Mouse (Mus musculus) heart, postnatal 10 days (tissue): Measurements from ENCODE around the gene Tspan9. TPM values are rescaled to one million over a fixed set of nuclear protein-coding genes. Genes with fewer than 3 reads are reported as not detected.
A peak's percentile ranks its signal among the peaks of the same experiment; 100 is the strongest.

Experiments used
- DNase-seq, 2 experiments: peaks; one replicate each; pipeline ENCODE4 v3.0.0; 2021
- intact Hi-C: fragments of 180-260 bp; cut with DNase I; formaldehyde crosslinking; loops from one replicate; pipeline ENCODE4 v1.15.1; 2025
- total RNA-seq, 2 experiments: library from RNA; stranded (reverse); gene quantifications; 2 replicates each; pipeline ENCODE4 v1.2.3; 2021

Gene Tspan9
- total RNA-seq, 2 experiments from 2014 or later = 184 to 197 TPM

DNA sequence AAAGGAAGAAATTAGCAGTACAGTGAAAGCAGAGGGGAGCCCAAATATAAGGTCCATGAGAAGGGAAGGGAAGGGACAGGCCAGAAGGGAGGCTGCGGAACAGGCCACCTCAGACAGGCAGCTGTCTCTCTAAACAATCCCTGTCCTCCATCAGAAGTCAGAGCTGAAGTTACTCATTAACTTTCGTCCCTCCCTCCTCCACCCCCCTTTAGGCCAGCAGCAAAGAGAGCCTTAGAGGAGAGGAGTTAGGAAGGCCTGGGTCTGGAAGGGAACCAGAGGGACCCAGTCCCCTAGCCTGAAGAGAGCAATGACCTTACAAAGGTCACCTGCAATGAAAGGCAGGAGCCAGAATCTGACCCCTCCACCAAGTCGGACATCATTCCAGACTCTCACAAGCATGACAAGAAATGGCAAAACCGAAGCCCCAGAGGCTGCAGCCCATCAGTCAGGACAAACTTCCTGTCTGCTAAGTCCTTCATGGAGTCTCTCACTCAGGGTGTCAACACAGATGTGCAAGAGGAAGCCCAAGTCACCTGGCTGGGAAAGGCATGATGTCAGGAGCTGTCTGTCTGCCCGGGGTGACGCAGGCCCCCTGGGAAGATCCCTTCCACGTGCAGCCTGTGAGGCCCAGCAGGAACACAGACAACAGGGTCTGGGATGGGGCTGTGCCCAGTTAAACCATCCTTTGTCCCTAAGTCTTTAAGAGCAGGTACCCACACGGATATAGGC is 9.0 kb downstream of the Tspan9 start:
- no peak for DNase-seq
- intact Hi-C loops = no loop called here

DNA sequence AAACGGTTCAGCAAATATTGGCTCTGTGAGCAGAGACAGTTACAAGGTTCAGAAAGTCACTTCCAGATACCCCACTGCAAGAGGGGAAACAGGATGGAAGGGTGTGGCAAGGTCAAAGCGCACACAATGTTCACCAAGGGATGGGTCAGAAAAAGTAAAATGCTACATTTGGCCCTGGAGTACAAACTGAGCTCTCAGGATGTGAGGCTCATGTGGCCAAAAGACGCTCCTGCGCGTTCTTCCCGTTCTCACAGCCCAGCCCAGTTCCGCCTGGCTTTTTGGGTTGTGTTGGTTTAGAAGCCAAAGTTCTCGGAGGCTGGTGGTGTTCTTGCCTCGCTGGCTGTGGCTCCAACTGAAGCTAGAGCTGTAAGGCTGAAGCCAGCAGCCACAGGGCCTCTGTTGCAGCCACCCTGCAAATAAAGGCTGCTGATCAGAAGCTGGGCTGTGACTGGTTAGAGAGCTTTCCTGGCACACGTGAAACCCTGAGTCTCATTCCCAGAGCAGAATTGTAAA is 9.7 kb downstream of the Tspan9 start:
- intact Hi-C loops = no loop called here
- peak in 1 of 2 experiments; percentile 46 for DNase-seq

DNA sequence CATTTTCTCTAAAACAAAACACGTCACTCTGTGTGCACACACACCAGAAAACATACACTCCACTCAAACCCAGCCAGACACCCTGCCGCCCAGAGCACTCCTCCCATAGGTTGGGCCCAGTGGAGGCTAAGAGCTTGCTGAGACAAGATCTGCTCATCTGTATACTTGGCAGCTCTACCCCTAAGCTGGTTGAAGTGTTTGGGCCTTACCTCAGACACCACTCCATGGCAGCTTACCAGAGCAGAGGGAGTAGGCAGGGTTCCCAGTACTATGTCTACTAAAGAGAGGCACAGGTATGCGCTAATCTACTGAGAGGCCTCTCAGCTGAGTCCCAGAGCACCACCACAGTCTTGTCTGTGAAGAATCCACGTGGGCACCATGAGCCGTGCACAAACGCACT is 10.8 kb downstream of the Tspan9 start:
- intact Hi-C loops = no loop called here
- peak in 1 of 2 experiments; percentile 60 for DNase-seq

DNA sequence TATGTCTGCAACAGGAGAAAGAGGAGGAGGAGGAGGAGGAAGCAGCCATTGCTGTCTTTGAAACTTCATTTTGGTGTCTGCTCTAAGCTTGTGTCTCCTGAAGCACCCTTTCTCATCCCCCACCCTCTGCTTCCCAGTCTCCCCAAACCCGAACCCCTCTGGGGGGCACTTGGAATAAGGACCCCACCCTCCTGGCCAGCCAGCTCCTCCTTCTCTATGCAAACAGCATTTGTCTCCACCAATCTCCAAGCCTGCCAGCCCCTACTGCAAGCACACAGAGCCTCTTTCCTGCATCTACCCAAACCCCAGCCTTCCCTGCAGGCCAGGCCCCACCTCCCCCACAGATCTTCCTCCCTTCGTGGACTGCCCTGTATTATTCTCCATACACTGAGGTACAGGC is 12.0 kb downstream of the Tspan9 start:
- no peak for DNase-seq
- intact Hi-C loops = no loop called here

DNA sequence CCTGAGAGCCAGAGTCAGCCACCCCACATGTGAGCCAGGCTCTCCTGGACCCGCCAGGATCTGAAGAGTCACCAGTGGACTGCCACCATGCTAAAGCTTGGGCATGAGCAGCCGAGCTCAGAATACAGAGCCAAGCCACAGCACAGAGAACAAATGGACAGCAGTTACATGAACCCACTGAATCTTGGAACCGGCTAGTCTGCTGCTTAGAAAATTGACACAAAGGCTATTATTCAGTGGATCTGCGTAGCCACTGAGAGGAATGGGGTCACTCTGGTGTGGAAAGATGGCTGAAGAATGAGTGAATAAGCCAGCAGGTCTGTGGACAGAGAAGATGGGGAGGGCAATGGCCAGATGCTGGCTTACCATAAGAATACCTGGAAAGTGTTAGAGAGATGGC is 12.7 kb downstream of the Tspan9 start:
- intact Hi-C loops = no loop called here
- no peak for DNase-seq

DNA sequence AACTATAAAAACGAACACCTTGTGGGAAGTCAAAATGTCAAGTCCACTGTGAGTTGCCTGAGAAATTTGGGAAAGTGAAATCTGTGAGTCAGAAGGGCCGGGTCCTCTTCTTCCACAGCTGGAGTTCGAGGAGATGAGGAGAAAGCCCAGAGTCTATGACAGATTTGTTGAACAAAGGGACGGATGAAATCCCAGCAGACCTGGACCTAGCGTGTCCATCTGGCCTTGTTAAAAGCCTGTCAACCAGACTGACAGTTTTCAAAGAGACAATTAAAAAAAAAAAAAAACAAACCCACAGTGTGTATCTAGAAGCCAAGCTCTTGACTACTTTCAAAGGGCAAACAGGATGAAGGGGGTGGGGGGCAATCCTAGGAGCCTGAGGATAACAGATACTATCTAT is 14.0 kb downstream of the Tspan9 start:
- intact Hi-C loops = no loop called here
- DNase-seq = no peak

DNA sequence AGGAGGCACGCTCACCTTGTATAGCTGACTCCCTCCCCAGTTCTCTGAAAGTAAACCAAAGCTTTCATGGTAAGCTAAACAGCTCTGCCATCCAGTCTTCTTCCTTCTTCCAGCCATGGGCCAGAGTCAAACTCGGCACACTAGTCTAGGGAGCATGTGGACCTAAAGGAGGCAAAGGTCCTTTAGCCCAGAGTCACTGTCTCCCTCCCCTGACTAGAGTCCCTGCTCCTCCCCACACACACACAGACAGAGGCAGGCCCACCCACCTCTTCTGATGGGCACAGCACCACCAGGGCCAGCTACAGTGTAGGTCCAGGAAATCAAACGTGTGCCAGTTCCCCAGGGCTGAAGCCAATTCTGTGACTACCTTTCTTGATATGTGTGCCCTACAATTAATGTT is 16.1 kb downstream of the Tspan9 start:
- no peak for DNase-seq
- intact Hi-C loops = no loop called here

DNA sequence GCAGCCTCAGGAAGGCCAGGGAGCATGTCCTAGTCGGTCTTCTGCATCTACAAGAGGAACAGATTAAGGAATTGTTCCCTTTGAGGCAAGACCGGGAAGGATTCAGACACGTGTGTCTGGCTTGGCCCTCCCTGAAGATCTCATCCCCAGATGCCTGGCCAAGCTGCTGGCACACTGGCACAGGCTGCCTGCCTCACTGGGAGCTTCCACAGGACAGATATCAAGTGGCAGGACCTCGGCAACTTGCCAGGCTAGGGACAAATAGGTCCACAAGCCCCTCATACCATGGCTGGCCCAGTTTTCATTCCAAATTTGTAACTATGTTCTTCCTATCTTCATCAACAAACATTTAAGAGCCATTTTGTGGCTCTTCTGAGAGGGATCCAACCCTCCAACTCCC is 16.5 kb downstream of the Tspan9 start:
- intact Hi-C loops = no loop called here
- no peak for DNase-seq

DNA sequence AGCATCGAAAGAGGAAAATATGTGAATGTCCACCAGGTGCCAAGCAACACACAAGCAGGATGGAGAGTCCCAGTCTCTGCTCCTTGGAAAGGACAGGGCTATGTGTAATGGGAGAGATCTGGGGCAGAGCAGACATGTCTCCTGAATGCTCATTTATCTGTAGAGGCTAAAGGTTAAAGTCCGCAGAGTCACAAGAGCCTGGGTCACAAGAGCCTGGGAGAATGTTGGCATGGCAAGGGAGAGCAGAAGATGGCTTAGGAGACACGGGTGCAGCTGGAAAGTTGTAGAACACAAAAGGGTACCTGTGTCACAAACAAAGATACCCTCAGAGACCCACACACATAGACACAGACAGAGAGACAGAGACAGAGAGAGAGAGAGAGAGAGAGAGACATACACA is 17.9 kb downstream of the Tspan9 start:
- DNase-seq = no peak
- intact Hi-C loops = no loop called here

DNA sequence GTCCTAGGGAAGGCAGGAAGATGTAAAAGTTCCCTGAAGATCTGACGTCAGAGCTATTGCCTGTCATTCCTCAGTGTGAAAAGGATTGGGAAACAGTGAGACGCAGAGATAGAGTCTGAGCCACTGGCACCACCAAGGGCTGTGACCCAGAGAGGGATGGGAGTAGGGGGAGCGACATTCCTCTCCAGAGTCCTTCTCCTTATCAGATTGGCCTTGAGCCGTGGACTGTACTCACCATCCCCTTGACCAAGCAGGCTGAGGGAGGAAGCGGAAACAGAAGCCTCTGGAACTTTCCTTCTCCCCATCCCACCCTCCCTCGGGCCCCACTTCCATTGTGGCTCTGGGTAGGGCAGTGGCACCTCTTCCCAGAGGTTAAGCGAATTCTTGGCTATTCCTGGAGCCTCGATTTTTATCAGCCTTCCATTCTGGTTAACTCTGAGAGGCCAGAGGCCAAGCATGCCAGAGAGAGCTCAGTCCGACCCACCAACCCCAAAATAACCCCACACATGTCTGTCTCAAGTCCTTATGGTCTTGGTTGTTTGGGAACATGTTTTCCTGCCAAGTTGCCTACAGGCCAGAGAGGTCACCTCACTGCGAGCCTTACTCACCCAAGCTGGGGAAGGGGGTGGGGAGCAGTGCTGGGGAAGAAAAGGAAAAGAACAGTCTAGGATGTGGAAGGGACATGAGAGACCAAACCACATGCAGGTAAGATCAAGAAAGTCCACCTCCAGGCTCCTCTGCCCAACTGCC is 19.0 kb downstream of the Tspan9 start:
- intact Hi-C loops = no loop called here
- DNase-seq = peak; percentile 72 to 73

DNA sequence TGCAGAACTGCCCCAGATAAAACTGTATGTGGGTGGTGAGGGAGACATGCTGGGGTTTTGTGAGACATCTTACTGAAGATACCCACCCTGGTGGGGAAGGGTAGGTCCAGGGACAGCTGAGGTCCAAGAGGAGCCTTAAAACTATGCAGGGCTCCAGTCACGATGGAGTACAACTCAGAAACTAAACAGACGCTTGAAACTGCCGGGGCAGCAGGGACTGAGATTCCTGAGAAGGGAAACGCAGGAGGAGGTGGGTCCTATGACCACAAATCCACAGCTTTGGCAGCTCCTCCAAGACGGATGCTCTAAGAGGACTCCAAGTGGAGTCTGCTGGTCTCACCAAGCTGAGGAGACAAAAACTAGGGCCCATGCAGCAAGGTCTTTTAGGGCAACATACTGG is 21.3 kb downstream of the Tspan9 start:
- no peak for DNase-seq
- intact Hi-C loops = no loop called here

DNA sequence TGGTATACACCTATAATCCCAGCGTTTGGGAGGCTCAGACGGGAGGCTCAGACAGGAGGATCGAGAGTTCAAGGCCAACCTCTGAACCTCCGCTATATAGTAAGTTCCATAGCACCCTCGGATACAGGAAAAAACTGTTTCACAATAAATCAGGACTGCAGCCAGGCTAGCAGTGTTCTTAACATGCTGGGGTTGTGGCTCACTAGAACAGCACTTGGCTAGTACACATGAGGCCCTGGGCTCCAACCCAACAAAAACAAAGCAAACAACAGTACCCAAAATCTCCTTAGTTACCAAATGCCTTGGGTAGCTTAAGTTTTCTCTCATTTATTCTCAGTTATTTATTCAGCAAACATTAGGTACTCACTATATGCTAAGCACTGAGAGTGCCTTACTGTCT is 21.7 kb downstream of the Tspan9 start:
- peak; percentile 70 to 78 for DNase-seq
- intact Hi-C loops = no loop called here

DNA sequence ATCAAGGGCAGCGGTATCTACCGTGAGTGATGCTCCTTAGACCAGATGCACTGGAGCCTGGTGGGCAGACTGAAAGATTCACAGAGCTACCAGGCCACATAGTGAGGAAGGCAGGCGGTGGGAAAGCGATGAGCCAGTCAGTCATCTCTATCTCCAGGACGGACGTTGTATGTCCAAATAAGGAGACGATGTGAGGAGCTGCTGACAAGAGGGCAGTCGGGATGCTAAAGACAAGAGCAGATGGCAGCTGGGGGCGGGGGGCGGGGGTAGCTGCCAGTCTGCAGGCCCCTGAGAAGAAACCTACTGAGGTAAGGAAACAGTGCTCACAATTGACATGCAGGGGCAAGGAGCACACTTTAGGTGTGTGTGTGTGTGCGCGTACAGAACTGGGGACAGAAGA is 22.6 kb downstream of the Tspan9 start:
- intact Hi-C loops = no loop called here
- DNase-seq = no peak

DNA sequence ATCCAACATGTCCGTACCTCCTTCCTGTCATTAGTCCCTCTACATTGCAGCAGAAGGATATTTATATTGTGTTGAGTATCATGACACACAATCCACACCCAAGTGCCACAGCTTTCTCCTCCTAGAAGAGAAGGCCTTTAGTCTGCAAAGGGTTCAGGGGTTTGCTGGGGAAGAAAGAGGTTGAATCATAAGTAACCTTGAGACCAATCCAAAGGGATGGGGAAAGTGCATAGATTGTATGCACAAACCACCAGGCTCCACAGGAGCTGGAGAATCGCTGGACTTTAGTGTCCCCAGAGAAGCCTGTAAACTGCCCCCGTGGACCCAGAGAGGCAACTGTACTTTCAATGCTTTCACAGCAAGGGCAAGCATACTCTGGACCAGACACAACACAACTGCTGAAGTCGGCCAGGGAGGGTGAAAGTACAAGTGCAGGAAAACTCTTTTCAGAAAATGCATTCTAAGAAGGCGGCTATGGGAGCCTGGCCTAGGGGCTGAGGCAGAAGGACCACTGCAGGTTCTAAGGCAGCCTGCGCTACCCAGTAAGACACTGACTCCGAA is 24.6 kb downstream of the Tspan9 start:
- no peak for DNase-seq
- intact Hi-C loops = no loop called here

DNA sequence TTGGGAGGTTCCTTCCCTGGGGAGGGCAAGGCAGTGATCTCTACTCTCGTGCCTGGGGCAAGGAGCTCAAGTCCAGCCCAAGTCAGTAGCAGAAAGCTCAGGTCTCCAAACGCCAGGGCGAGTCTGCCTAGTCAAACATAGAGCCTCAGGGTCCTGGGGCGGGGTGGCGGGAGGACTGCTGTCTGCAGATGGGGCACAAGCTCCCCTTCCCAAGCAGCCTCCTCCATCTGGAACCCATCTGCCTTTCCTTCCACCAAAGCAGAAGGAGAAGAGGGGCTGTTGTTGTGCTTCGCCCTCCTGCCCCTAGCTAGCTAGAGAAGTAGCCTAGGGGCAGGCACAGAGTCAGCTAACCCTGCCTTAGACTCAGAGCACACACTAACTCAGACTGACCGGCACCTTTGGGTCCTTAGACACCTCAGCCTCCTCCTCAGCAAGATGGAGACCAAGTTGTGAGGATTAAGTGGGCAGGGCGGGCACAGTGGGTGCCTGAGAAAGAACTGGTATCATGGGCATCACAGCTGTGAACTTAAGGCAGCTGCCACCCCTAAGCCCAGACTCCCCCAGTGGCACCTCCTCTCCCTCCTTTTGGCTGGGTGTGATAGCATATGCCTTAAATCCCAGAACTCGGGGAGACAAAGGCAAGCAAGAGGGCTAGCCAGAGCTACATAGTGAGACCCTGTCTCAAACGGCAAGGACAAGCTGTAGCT is 26.4 kb downstream of the Tspan9 start:
- no peak for DNase-seq
- intact Hi-C loops = no loop called here

DNA sequence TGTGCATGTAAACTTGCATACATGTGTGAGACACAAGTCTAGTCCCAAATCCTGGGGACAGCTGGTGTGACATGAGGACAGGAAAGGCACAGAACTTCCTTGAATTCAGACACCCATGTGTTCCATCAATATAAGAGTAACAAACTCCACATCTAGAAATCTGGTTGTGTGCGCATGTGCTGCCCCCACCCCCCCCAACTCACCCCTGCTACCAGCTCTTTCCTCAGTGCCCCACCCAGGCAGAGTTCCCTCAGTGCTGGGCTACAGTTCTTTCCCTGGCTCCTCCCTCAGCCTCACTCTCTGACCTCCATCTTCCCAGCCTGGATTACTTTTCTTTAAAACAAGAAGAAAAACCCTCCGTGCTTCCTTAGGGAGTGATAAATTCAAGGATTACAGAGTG is 27.1 kb downstream of the Tspan9 start:
- DNase-seq = no peak
- intact Hi-C loops = no loop called here

DNA sequence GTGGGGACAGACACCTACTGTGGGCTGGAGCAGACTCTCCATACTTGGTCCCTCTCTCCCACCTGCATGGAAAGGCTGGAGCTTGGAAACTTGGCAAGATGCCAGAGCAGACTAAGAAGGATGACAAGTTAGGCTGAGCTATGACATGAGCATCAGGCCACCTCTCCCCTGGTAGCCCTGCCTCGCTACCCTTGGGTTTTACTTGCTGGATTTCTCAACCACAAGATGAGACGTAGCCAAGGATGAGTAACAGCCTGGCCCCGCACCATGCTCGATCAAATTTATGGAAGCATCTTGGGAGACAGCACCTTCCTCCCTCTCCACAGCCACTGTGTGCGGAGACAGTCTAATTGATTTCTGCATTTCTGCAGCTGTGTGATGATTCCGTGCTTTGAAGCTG is 28.3 kb downstream of the Tspan9 start:
- DNase-seq = no peak
- intact Hi-C loops = no loop called here

DNA sequence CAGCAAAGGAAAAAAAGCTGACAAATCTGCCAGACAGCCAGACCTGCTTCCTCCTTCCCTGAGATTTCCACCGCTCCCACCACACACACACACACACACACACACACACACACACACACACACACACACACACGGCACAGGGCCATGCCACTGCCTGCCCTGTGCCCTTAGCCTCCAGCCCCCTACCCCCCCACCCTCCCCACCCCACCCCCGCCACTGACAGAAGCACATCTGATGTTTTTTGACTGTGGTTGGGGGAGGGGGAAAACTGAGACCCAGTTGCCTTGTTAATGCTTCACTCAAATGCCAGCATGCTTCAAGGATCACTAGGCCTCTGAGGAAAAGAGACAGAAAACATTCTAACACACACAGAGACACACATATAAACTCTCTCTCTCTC is 30.8 kb downstream of the Tspan9 start:
- no peak for DNase-seq
- intact Hi-C loops = no loop called here

DNA sequence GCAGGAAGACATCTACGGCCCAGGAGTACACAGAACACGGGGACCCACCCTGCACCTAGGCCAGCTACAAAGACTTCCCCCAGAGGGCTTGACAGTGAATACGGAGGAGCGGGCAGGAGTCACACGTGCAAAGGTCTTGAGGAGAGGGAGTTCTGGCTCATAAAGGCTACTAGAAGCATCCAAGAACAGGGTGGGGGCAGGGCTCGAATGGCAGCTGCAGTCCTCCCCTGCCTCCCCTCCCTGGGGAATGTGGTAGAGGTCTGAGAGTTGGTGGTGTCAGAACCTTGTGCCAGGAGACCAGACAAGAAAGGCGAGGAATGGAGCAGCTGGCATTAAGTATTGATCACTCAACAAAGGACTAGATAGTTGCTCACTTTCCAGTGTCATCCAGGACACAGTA is 31.6 kb downstream of the Tspan9 start:
- intact Hi-C loops = no loop called here

DNA sequence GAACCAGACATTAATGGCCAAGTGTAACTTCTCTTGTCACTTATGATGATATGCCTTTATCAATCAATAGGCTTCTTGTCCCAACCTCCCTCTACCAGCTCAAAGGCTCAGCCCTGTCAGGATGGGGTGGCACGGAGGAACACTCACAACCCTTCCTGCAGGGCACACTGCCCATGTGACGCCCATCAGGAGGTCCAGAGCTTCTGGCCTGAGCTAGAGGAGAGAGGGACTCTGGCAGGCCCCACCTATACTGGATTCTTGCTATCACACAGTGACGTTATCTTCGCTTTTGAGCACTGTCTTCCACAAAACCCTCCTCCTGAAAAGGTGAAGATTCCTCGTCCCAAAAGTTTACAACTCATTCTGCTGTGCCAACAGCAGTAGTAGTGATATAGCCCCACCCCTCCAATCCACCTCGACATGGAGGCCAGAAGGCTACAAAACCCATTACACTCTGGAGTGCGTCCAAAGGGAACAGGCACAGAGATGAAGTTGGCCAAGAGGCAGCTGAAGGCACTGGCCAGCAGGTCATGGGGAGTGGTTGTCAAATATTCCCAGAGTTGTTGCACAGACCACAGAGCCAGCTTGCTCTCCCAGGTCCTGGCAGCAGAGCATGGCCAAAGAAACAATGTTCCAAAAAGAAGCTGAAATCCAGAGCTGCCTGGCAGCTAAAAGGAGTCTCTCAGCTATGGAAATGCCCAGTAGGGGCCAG is 34.9 kb downstream of the Tspan9 start:
- DNase-seq = peak; percentile 59 to 67
- intact Hi-C loops = no loop called here

More for the DNA sequence above, 31.6 kb downstream of the Tspan9 start:
- no peak for DNase-seq

DNA sequence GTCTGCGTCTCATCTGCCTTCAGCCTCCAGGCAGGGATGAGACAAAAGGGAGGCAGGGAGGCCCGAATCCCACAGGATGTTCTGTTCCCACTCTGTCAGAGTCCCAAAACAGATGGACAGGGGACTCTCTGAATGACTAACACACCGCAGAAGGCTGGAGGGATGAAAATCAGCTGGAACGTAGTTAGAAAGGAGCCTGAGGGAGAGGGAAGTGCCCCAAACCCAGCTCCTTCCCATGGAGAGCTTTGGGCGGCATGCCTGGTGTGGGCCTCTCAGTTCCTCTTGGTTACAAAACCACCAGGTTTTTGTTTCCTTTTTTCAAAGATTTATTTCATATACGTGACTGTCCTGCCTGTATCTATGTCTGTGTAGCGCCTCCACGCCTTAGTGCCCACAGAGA is 35.7 kb downstream of the Tspan9 start:
- no peak for DNase-seq
- intact Hi-C loops = no loop called here
